Mouse (Mus musculus) right cerebral cortex, postnatal 25 days (tissue): Measurements from ENCODE around the gene Armc6.
"Not testable (repeated sequence)": the region's sequence is repeated elsewhere in the genome, so short reads cannot be mapped to it uniquely, and the experiment has no call there.

Source experiments
- DNase-seq: peaks from one replicate; pipeline ENCODE4 v3.0.0; 2022

The Armc6 gene

GRCm38 (mm10) chr8:70227997-70228396 lies 6.3 kb downstream of the Armc6 start:
- no peak for DNase-seq

- DNase-seq: no peak
Measured at GRCm38 (mm10) chr8:70223341-70223740, 10.9 kb downstream of the Armc6 start.

GRCm38 (mm10) chr8:70222041-70222440 lies 12.2 kb downstream of the Armc6 start:
- DNase-seq: no peak

- DNase-seq: no peak
Measured at GRCm38 (mm10) chr8:70220911-70221310, 13.4 kb downstream of the Armc6 start.

- no peak for DNase-seq
Measured at GRCm38 (mm10) chr8:70220236-70220840, 13.9 kb downstream of the Armc6 start.

- no peak for DNase-seq
Measured at GRCm38 (mm10) chr8:70219107-70219684, 15.1 kb downstream of the Armc6 start.

- no peak for DNase-seq
Measured at GRCm38 (mm10) chr8:70217441-70217840, 16.8 kb downstream of the Armc6 start.

- peak; percentile 51 for DNase-seq
Measured at GRCm38 (mm10) chr8:70216566-70216965, 17.7 kb downstream of the Armc6 start.

GRCm38 (mm10) chr8:70216161-70216560 lies 18.1 kb downstream of the Armc6 start:
- DNase-seq: not testable (repeated sequence)

- no peak for DNase-seq
Measured at GRCm38 (mm10) chr8:70215092-70215491, 19.2 kb downstream of the Armc6 start.

- DNase-seq: no peak
Measured at GRCm38 (mm10) chr8:70214411-70214810, 19.9 kb downstream of the Armc6 start.

- DNase-seq: peak; percentile 99
Measured at GRCm38 (mm10) chr8:70212112-70213055, 21.9 kb downstream of the Armc6 start, which contains the start of gene Slc25a42. Gene Slc25a42, minus strand, starts transcription at chr8:70212305.

GRCm38 (mm10) chr8:70211726-70212111 lies 22.5 kb downstream of the Armc6 start:
- DNase-seq: no peak

GRCm38 (mm10) chr8:70211275-70211674 lies 23.0 kb downstream of the Armc6 start:
- no peak for DNase-seq

GRCm38 (mm10) chr8:70210538-70210937 lies 23.7 kb downstream of the Armc6 start:
- peak; percentile 53 for DNase-seq

- DNase-seq: no peak
Measured at GRCm38 (mm10) chr8:70208130-70208529, 26.1 kb downstream of the Armc6 start.

GRCm38 (mm10) chr8:70204757-70205156 lies 29.5 kb downstream of the Armc6 start:
- DNase-seq: no peak

- no peak for DNase-seq
Measured at GRCm38 (mm10) chr8:70203072-70203471, 31.2 kb downstream of the Armc6 start.

- DNase-seq: no peak
Measured at GRCm38 (mm10) chr8:70201417-70201816, 32.8 kb downstream of the Armc6 start.

- peak; percentile 33 for DNase-seq
Measured at GRCm38 (mm10) chr8:70200098-70200681, 34.1 kb downstream of the Armc6 start.

GRCm38 (mm10) chr8:70197603-70198002 lies 36.7 kb downstream of the Armc6 start:
- DNase-seq: no peak

- no peak for DNase-seq
Measured at GRCm38 (mm10) chr8:70195762-70196161, 38.5 kb downstream of the Armc6 start.

- no peak for DNase-seq
Measured at GRCm38 (mm10) chr8:70194191-70194590, 40.1 kb downstream of the Armc6 start.
